Mouse (Mus musculus) neutrophil, adult 5-6 weeks (primary cell): Measurements from ENCODE around the gene Prrc2b. TPM values are rescaled to one million over a fixed set of nuclear protein-coding genes. Genes with fewer than 3 reads are reported as not detected.

ENCODE experiments used
- ATAC-seq: fragments of 151-379, 151-347 bp; 2 replicates; pipeline ENCODE4 v1.8.0; 2017; ENCODE audit warnings: mild to moderate bottlenecking, moderate TSS enrichment; ENCODE audit not compliant: insufficient number of reproducible peaks, poor library complexity, low FRiP score, severe bottlenecking; ENCODE audit errors: extremely low read depth
- total RNA-seq: library from RNA; stranded (forward); fragments of 200-1000 nt; gene quantifications from 2 replicates; pipeline ENCODE4 v1.2.3, GENCODE M21; 2017

The Prrc2b gene
- total RNA-seq, 1 experiment from 2014 or later, result 37.0 TPM

DNA sequence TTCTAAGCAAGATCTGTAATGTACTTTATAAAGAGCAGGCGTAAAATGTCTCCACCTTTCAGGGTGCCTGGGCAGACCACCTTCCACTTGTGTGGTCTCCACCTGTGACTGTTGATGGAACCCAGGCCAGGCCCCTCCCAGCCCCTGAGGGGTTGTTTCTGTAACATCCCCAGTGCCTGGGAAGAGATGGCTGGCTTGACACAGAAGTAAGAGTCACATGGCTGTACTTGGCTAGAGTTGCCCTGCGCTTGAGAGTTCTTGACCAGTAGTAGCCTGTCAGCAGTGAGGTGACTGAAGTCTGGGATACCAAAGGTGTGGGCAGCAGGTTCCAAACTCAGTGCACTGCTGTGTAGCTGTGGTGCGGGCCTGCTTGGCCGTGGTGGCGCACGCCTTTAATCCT, 24.6 kb downstream of the Prrc2b start:
- no peak for ATAC-seq

DNA sequence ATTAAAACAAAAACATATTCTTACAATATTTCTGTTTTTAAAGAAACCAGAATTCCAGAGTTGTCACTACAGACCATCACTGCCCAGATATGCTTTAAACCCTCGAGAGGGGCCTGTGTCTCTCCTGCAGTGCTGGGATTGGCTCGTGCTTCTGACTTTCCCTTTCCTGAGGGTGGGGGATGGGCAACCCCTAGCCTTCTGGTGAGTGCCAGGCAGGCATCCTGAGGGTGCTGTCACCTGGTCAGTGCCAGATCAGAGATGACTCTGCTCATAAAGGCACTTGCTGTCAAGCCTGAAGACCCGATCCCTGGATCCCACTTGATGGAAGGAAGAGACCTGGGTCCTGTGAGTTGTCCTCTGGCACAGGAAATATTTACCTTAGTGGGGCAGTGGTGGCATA, 26.0 kb downstream of the Prrc2b start:
- ATAC-seq, result no peak

DNA sequence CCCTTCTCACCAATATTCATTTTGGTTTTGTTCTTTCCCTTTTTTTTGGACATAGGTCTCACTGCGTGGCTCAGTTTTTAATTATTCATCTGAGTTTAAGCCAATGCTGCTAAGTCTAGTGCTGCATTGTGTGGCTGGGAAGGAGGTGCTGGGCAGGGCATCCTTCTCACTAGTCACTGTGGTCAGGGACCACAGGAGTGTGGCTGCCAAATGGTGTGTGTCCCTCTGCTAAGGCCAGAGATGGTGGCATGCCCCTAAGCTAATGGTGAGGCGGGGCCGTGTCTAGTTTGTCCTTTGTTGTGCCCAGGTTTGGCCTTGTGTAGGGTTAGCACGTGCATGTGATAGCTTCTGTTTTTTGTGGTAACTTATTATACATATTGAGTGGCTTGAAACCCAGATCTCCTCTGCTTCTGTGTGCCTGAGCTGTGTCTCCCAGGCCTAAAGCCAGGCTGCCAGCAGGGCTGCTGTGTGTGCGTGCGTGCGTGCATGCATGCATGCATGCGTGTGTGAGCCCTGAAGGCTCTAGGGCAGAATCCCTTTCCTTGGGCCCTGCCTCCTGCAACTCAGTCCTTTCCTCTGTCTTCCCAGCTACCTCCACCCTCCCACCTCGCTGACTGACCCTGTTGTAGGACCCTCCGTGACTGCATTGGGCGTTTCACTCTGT, 26.6 kb downstream of the Prrc2b start:
- ATAC-seq, result no peak

DNA sequence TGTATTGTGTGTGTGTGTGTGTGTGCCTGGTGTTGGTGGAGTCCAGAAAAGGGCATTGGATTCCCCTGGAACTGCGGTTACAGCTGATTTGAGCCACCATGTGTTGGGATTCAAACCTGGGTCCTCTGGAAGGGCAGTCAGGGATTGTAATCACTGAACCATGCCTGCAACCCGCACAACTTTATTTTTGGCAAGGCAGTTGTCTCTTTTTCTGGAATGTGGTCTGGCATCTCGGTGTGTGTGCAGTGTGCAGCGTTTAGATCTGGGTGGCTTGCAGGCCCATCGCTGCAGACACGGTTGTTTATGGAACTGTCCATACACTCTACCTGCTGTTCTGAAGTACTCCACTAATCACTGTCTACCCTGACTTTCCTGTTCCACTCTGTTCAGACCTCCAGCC, 28.5 kb downstream of the Prrc2b start:
- ATAC-seq, result no peak

DNA sequence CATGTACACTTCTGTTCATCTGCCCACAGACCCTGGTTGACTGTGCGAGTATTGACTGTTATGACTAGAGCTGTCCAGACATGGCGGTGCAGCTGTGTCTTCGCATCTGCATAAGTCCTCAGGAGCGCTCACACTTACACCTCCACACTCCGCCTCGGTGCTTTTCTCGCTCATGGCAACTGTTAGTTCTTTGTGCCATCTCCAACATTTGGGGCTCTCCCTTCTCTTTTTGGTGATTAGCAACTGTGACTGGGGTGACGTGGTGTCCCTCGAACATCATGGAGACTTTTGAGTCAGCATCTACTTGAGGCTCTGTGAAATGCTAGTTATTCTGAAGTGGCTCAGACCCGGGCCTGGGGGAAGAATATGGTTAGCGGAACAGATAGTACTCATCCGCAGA, 29.2 kb downstream of the Prrc2b start:
- no peak for ATAC-seq

DNA sequence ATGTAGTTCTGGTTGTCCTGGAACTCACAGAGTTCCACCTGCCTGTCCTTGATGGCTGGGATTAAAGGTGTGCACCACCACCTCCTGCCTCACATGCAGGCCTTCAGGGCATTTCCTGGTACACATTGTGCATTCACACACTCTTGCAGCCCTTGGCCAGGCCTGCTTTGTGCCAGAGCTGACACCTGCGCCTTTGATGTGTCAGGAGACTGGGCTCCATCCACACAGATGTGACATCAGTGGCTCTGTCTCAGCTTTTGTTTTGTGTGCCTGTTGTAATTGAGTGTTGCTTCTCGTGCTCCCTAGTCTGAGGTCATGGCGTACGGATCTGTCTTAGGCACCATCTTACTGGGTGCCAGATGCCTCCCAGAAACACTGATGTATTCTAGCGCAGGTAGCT, 30.5 kb downstream of the Prrc2b start:
- no peak for ATAC-seq

DNA sequence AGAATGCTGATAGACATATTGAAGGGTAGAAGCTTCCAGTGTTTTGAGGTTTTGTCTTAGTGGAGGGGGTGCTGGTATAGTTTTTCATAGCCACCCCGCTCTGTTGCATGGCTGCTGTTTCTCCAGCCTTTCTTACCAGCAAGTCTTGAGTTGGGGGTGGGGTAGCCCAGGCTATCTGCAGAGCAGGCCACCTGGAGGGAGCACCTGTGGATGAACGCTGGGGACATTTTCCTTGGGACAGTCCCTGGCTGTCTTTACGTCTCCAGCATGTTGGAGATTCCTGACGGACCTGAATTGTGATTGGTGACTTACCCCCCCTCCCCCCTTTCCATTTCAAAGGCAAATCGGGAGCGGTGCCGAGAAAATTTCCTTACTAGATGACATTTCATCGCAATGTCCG, 31.2 kb downstream of the Prrc2b start:
- no peak for ATAC-seq

DNA sequence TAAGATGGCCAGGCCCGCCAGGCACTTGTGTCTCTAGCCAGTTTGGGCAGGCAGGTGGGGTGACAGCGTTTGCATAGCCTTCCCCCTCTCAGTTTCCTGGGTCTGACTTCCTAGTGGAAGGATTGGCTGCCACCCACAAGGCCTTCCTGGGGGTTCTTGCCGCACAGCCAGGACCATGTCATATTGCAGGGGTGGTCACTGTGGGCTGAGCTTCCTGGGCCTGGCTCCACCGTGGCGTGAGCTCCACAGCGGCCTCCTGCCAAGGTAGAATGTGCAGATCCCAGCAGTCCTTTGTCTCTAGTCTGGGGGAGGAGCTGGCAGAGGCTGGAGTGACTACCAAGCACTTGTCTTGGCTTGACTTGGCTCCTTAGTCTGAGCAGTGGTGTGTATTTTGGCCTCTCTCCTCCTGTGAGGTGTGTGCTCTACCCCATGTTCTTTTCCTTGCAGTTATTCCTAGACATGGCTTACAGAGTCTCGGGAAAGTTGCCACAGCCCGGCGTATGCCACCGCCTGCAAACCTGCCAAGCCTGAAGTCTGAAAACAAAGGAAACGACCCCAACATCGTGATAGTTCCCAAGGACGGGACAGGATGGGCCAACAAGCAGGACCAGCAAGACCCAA, 31.9 kb downstream of the Prrc2b start:
- no peak for ATAC-seq

DNA sequence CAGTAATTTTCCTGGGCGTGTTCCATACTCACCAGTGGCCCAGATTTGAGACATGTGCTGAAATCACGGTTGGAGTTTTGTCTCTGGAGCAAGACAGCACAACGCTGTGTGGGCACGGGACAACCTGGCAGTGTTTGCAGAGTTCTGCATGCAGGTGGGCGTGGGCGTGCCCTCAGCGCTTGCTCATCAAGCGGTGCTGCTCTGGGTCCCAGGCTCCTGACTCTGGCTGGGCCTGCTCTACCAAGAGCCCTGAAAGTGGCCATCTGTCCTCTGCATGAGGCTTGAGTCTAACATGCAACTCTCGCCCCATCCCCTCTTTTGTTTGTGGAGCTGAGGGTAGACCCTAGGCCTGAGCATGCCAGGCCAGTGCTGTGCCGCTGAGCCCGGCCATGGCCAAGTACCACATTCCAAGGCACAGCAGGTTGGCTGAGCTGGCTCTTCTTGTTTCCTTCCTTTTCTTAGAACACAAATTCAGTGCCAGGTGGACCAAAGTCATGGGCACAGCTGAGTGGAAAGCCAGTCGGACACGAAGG, 36.2 kb downstream of the Prrc2b start:
- ATAC-seq, result no peak

DNA sequence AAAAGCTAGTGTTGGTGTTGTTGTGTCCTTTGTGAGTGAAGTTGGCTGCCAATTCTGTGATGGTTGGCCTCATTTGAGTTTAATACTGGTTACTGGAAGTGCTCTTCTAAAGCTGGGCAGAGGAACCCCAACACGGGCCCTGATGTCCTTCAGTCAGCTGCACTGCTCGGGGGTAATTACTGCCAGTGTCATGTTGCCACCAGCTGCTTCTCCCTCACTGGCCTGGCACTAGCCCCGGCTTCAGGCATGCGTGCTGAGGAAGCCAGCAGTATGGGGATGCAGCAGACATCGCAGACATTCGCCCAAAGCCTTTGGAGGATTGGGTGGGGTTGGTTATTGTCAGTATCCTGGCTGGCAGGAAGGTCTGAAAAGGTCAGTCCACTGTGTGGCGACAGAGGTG, 36.8 kb downstream of the Prrc2b start:
- no peak for ATAC-seq

DNA sequence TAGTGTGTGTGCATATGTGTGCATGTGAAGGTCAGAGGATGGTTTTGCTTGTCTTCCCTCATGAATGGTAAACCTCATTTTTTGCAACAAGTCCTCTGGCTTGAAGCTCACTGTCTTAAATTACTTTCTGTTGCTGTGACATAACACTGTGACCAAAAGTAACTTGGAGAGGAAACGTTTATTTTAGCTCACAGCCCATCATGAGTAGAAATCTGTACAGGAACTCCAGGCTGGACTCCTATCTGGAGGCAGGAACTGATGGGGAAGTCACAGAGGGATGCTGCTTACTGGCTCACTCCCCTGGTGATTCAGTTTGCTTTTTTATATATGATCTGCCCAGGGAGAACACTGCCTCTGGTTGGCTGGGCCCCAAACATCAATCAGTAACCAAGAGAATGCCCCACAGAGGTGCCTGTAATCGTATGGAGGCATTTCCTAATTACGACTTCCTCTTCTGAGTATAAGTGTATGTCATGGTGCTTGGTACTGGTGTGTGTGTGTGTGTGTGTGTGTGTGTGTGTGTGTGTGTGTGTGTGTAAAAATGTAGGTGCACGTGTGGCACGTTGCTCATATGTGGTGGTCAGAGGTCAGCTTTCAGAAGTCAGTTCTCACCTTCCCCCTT, 38.3 kb downstream of the Prrc2b start:
- peak; percentile 50; the same call in 1 of the 2 replicates for ATAC-seq

DNA sequence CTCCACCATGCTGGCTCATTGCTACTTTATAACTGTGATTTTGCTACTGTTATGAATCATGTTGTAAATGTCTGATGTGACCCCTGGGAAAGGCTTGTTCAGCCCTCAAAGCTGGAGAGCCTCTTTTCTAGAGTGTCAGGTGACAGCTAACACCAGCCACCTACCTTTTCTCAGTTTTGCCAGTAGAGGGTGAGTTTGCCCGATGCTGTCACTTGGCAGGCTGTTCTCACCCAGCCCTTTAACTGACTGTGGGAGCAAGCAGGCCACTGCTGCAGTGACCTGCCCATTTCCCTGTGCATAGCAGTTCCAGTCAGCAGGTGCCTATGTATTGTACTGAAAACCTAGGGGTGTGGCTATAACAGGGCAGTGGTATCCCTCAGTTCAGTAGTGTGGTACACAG, 39.7 kb downstream of the Prrc2b start:
- ATAC-seq, result no peak

DNA sequence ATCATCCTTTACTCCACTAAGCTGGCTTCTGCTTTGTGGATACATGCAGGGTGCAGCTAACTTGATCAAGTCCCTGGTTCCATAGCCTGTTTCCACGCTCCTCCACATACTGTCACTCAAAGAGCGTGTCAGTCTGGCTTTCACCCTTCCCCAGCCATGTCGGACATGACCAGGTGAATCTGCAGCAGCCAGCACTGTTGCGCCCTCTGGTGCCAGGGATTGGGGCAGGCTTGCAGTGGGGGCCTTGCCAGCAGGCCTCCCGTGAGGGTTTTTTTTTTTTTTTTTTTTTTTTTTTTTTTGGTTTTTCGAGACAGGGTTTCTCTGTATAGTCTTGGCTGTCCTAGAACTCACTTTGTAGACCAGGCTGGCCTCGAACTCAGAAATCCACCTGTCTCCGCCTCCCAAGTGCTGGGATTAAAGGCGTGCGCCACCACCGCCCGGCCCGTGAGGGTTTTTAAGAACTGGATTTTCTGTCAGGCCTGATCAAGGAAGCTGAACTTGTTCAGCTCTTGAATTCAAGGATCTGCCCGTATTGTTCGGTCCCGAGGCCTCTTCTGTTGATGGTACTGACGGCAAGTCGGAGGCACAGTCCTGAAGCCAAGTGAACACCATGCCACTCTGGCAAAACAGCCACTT, 41.1 kb downstream of the Prrc2b start:
- no peak for ATAC-seq

DNA sequence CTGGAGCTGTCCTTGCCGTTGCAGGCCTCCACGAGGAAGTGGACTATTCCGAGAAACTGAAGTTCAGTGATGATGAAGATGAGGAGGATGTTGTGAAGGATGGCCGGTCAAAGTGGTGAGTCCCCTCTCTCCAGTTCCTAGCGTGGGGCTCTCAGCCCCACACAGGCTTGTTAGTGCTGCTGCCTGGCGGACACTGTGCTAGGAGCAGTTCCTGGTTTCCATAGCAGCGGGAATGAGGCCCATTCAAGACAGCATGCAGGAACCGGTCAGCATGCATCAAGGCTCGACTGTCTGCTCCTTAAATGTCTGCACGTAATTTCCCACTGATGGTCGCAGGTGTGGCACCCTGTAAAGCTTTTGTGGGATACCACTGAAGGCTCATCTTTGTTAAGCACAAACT, 48.1 kb downstream of the Prrc2b start:
- ATAC-seq, result no peak

DNA sequence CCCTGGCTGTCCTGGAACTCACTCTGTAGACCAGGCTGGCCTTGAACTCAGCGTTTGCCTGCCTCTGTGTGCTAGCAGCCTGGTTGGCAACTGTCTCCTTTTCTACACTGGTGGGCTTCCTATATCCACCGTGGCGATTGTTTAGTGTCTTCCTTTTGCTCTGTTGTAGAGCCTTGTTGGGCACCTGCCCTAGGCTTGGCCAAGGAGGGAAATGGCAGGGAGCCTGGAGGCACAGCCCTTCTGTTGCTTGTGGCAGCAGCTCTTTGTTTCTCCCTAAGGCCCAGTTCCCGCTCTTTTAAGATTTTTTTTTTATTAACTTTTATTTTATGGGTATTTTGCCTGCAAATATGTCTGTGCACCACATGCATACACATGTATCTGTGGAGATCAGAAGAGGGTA, 49.2 kb downstream of the Prrc2b start:
- no peak for ATAC-seq

DNA sequence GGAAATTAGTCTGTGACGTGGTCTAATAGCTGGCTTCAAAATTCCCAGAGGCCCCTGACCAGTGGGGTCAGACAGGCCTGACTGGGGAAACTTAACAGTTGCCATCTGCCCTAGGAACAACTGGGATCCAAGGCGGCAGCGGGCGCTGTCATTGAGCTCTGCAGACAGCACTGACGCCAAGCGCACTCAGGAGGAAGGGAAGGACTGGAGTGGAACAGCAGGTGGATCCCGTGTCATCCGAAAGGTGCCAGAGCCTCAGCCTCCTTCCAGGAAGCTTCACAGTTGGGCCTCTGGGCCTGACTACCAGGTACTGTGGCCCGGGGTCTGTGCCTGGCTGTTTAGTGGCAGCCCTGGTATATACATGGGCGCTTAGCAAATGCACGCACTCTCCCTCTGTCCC, 49.8 kb downstream of the Prrc2b start:
- no peak for ATAC-seq

DNA sequence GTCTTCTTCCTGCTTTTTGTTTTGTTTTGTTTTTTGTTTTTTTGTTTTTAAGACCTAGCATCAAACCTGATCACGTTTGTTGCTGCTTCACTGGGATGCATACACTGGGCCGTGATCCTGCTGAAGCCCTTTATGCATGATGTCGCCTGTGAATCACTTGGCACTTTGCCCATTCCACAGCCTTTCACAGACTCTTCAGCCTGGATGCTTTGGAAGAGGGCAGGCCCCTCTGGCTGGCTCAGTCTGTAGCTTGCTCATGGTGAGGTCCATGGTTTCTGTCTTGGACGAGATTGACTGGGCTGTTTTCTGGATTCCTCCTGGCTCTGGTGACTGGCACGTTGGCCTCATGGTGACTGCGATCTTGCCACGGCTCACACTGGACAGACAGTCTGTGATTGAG, 50.6 kb downstream of the Prrc2b start:
- ATAC-seq, result no peak

DNA sequence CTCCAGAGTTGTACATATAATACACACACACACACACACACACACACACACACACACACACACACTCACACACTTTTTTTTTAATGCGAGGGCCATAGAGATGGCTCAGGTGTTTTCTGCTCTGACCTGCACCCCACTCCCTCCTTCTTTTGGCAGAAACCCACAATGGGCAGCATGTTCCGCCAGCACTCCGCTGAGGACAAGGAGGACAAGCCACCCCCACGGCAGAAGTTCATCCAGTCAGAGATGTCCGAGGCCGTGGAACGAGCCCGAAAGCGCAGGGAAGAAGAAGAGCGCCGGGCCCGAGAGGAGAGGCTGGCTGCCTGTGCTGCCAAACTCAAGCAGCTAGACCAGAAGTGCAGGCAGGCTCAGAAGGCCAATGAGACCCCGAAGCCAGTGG, 53.0 kb downstream of the Prrc2b start:
- no peak for ATAC-seq

DNA sequence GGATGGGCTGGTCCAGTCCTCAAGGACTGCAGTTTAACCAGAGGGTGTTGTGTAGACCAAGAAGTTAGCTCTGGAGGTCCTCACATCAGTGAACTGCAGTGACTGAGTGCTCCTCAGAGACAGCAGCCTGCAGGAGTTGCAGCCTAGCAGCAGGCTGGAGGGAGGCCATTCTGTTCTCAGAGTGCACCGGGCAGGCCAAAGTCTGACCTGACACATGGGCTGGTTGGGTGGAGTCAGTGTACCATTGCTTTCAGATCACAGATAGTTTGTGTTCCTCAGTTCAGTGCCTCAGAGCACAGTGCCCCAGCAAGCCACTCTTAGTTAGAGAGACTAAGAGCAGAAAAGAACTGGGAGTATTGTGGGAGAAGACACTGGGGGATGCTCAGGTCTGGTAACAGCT, 56.8 kb downstream of the Prrc2b start:
- ATAC-seq, result no peak

DNA sequence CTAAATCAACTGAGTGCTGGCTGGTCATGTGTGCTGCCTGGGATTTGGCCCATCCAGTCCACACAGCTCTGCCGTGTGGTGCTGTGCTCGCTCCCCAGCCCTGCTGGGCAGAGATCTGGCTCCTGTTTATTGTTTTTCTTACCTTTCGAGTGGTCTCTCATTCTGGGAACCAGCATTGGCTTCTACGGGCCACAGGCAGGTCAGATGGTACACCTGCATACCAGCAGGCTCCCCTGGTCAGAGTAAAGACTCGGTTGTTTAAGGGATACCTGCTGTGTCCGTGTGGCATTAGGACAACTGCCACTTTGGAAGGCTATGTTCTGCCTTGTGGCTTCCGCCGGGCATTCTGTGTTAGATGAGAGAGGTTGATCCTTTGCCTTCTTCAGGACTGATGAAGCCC, 60.8 kb downstream of the Prrc2b start:
- no peak for ATAC-seq
